Mouse (Mus musculus) neural tube, embryonic 11.5 days (tissue): ENCODE data around the gene Plscr3. TPM values are rescaled to one million over a fixed set of nuclear protein-coding genes. Genes with fewer than 3 reads are reported as not detected.

Experiments used
- ATAC-seq: fragments of 200-750 bp; cut with Nextera tagmentation; 2 replicates; pipeline ENCODE4 v1.8.0; 2017; ENCODE audit warnings: moderate number of reproducible peaks, mild to moderate bottlenecking, moderate TSS enrichment, moderate library complexity; ENCODE audit not compliant: insufficient read depth, low FRiP score, low TSS enrichment
- DNase-seq: peaks from one replicate; pipeline ENCODE4 v3.0.0-alpha.2; 2015; ENCODE audit warnings: low spot score
- H3K27ac ChIP-seq: fragments of 300-500 bp; sonication (generic); 2 replicates; pipeline ENCODE4 v1.5.1; 2014; ENCODE audit warnings: low read depth, mild to moderate bottlenecking, low read length
- H3K27me3 ChIP-seq: fragments of 300-500 bp; sonication (generic); 2 replicates; pipeline ENCODE4 v1.6.1; 2014; ENCODE audit warnings: mild to moderate bottlenecking, low read length, mixed read lengths; ENCODE audit not compliant: control insufficient read depth, insufficient read depth
- H3K36me3 ChIP-seq: fragments of 300-500 bp; sonication (generic); 2 replicates; pipeline ENCODE4 v1.6.1; 2014; ENCODE audit warnings: mild to moderate bottlenecking, low read length, moderate library complexity, mixed read lengths; ENCODE audit not compliant: control insufficient read depth, insufficient read depth
- H3K4me1 ChIP-seq: fragments of 300-500 bp; sonication (generic); 2 replicates; pipeline ENCODE4 v1.6.1; 2014; ENCODE audit warnings: low read length, mixed read lengths; ENCODE audit not compliant: control insufficient read depth, insufficient read depth
- H3K4me2 ChIP-seq: fragments of 300-500 bp; sonication (generic); 2 replicates; pipeline ENCODE4 v1.6.1; 2014; ENCODE audit warnings: low read depth, mild to moderate bottlenecking, moderate library complexity
- H3K4me3 ChIP-seq: fragments of 300-500 bp; sonication (generic); 2 replicates; pipeline ENCODE4 v1.5.1; 2014; ENCODE audit warnings: low read depth, low read length
- H3K9ac ChIP-seq: fragments of 300-500 bp; sonication (generic); 2 replicates; pipeline ENCODE4 v1.6.1; 2014; ENCODE audit warnings: mild to moderate bottlenecking, low read length
- H3K9me3 ChIP-seq: fragments of 300-500 bp; sonication (generic); 2 replicates; pipeline ENCODE4 v1.6.1; 2016; ENCODE audit warnings: low read length; ENCODE audit not compliant: control insufficient read depth
- WGBS: fragments of 180-500 bp; shearing (Covaris S2); extraction: QIAGEN DNeasy Blood & Tissue Kit; methylation state at CpG from one replicate; pipeline ENCODE4 v1.1.7; 2014; 5-methylcytosine and 5-hydroxymethylcytosine counted together
- polyA plus RNA-seq: library from polyadenylated mRNA; unstranded; fragments of >200 nt; fragmentation: Nextera tagmentation; extraction: Ambion mirVana; gene quantifications from 2 replicates; pipeline ENCODE4 v1.2.1, GENCODE M21; 2014

Plscr3 gene
- polyA plus RNA-seq, 1 experiment from 2014 or later, result 75.4 TPM

- Histone ChIP-seq H3K4me3 (peak overlapping the region; percentile 32), H3K27ac (no peak overlapping the region), H3K4me2 (peak overlapping the region; percentile 89), H3K36me3 (no peaks in the 10 kb centered on the region), H3K9me3 (no peaks in the 10 kb centered on the region), H3K27me3 (peaks cover 54% of the 10 kb centered on the region), H3K4me1 (peaks cover 30% of the 10 kb centered on the region), H3K9ac (peak overlapping the region; percentile 19)
- under 1% methylated on average over 60 of the region's 60 CpGs for WGBS
- DNase-seq (peak; percentile 85), ATAC-seq (no peak)
These were observed 42.2 kb upstream of the Plscr3 start for GRCm38 (mm10) chr11:69803786-69804651.

GRCm38 (mm10) chr11:69804652-69804940 lies 41.6 kb upstream of the Plscr3 start:
- Histone ChIP-seq H3K27me3 (peaks cover 53% of the 10 kb centered on the region), H3K4me1 (peaks cover 28% of the 10 kb centered on the region), H3K4me3 (no peak overlapping the region; the same call in 1 of the 2 replicates), H3K9me3 (no peaks in the 10 kb centered on the region), H3K27ac (no peak overlapping the region), H3K36me3 (no peaks in the 10 kb centered on the region), H3K9ac (no peak overlapping the region), H3K4me2 (peak overlapping the region; percentile 89)
- 4% methylated on average over 12 of the region's 12 CpGs for WGBS
- no peak for ATAC-seq
- no peak for DNase-seq

- H3K9ac ChIP-seq, result no peak within 1 kb of the TSS
- peaks cover 53% of the 10 kb centered on the region for H3K27me3 ChIP-seq
- DNase-seq (no peak), ATAC-seq (no peak)
- peak within 1 kb of the TSS; percentile 89 for H3K4me2 ChIP-seq
- H3K4me1 ChIP-seq, result peaks cover 22% of the 10 kb centered on the region
- no peaks in the 10 kb centered on the region for H3K36me3 ChIP-seq
- 6% methylated on average over 29 of the region's 29 CpGs for WGBS
- peak within 1 kb of the TSS; percentile 1; the same call in 1 of the 2 replicates for H3K4me3 ChIP-seq
- no peak within 1 kb of the TSS for H3K27ac ChIP-seq
- H3K9me3 ChIP-seq, result no peaks in the 10 kb centered on the region
These were observed 40.9 kb upstream of the Plscr3 start, which contains the start of gene Tmem102 for GRCm38 (mm10) chr11:69804972-69805909. Gene Tmem102, minus strand, starts transcription at chr11:69805624.

GRCm38 (mm10) chr11:69806378-69806777 lies 39.8 kb upstream of the Plscr3 start:
- no peak overlapping the region for H3K4me3 ChIP-seq
- H3K4me2 ChIP-seq, result no peak overlapping the region
- H3K27me3 ChIP-seq, result peaks cover 48% of the 10 kb centered on the region
- H3K27ac ChIP-seq, result no peak overlapping the region
- DNase-seq, result no peak
- H3K9ac ChIP-seq, result no peak overlapping the region
- H3K36me3 ChIP-seq, result no peaks in the 10 kb centered on the region
- no peaks in the 10 kb centered on the region for H3K9me3 ChIP-seq
- WGBS, result 82% methylated on average over 4 of the region's 4 CpGs
- ATAC-seq, result no peak
- peaks cover 17% of the 10 kb centered on the region for H3K4me1 ChIP-seq

- H3K4me1 ChIP-seq, result peaks cover 13% of the 10 kb centered on the region
- no peak overlapping the region for H3K27ac ChIP-seq
- H3K4me2 ChIP-seq, result no peak overlapping the region
- no peaks in the 10 kb centered on the region for H3K9me3 ChIP-seq
- no peak overlapping the region for H3K4me3 ChIP-seq
- no peaks in the 10 kb centered on the region for H3K36me3 ChIP-seq
- DNase-seq (no peak), ATAC-seq (no peak)
- H3K9ac ChIP-seq, result no peak overlapping the region
- 88% methylated on average over 2 of the region's 2 CpGs for WGBS
- H3K27me3 ChIP-seq, result peaks cover 35% of the 10 kb centered on the region
These were observed 38.5 kb upstream of the Plscr3 start for GRCm38 (mm10) chr11:69807641-69808040.

- ATAC-seq (no peak), DNase-seq (no peak)
- no peaks in the 10 kb centered on the region for H3K9me3 ChIP-seq
- H3K27ac ChIP-seq, result no peak overlapping the region
- peaks cover 11% of the 10 kb centered on the region for H3K27me3 ChIP-seq
- no peak overlapping the region for H3K4me3 ChIP-seq
- H3K36me3 ChIP-seq, result no peaks in the 10 kb centered on the region
- no peaks in the 10 kb centered on the region for H3K4me1 ChIP-seq
- H3K4me2 ChIP-seq, result no peak overlapping the region
- no peak overlapping the region for H3K9ac ChIP-seq
These were observed 35.9 kb upstream of the Plscr3 start for GRCm38 (mm10) chr11:69810280-69810679.

GRCm38 (mm10) chr11:69815155-69815554 lies 31.0 kb upstream of the Plscr3 start, which contains the start of gene Gm39566:
Gene Gm39566, minus strand, starts transcription at chr11:69815298.
- WGBS, result 64% methylated on average over 10 of the region's 10 CpGs
- ATAC-seq (no peak), DNase-seq (no peak)
- no peaks in the 10 kb centered on the region for H3K4me1 ChIP-seq
- no peaks in the 10 kb centered on the region for H3K36me3 ChIP-seq
- no peak within 1 kb of the TSS; the same call in 1 of the 2 replicates for H3K9ac ChIP-seq
- H3K4me3 ChIP-seq, result no peak within 1 kb of the TSS
- peaks cover 6% of the 10 kb centered on the region; the same call in 1 of the 2 replicates for H3K9me3 ChIP-seq
- H3K27ac ChIP-seq, result no peak within 1 kb of the TSS
- H3K27me3 ChIP-seq, result no peaks in the 10 kb centered on the region
- H3K4me2 ChIP-seq, result no peak within 1 kb of the TSS

- WGBS, result 91% methylated on average over 12 of the region's 12 CpGs
- ATAC-seq, result no peak
These were observed 29.7 kb upstream of the Plscr3 start for GRCm38 (mm10) chr11:69816520-69816919.

More at GRCm38 (mm10) chr11:69816520-69816919, 29.7 kb upstream of the Plscr3 start:
- Histone ChIP-seq H3K9me3 (peaks cover 6% of the 10 kb centered on the region; the same call in 1 of the 2 replicates), H3K4me2 (no peak overlapping the region), H3K9ac (no peak overlapping the region), H3K27ac (no peak overlapping the region), H3K27me3 (no peaks in the 10 kb centered on the region), H3K36me3 (no peaks in the 10 kb centered on the region), H3K4me1 (no peaks in the 10 kb centered on the region), H3K4me3 (no peak overlapping the region)
- no peak for DNase-seq
